Mouse (Mus musculus) heart, postnatal 0 days (tissue): Measurements from ENCODE around the gene Mtus2. TPM values are rescaled to one million over a fixed set of nuclear protein-coding genes. Genes with fewer than 3 reads are reported as not detected.

Experiments used
- ATAC-seq: fragments of 200-750 bp; cut with Nextera tagmentation; 2 replicates; pipeline ENCODE4 v1.8.0; 2017; ENCODE audit warnings: low read depth, moderate number of reproducible peaks, moderate library complexity; ENCODE audit not compliant: insufficient read depth
- DNase-seq: peaks from one replicate; pipeline ENCODE4 v3.0.0-alpha.2; 2016; ENCODE audit warnings: low spot score
- H3K27ac ChIP-seq: fragments of 300-500 bp; sonication (generic); 2 replicates; pipeline ENCODE4 v1.5.1; 2014; ENCODE audit warnings: low read depth, mild to moderate bottlenecking
- H3K27me3 ChIP-seq: fragments of 300-500 bp; sonication (generic); 2 replicates; pipeline ENCODE4 v1.6.1; 2014; ENCODE audit warnings: low read length, mixed read lengths; ENCODE audit not compliant: control insufficient read depth, insufficient read depth
- H3K36me3 ChIP-seq: fragments of 300-500 bp; sonication (generic); replicated peaks from 2 replicates; pipeline ENCODE4 v1.6.1; 2014; ENCODE audit warnings: low read length, mixed read lengths; ENCODE audit not compliant: control insufficient read depth, insufficient read depth
- H3K4me1 ChIP-seq: fragments of 300-500 bp; sonication (generic); 2 replicates; pipeline ENCODE4 v1.6.1; 2014; ENCODE audit warnings: antibody characterized with exemption; ENCODE audit not compliant: control insufficient read depth, insufficient read depth
- H3K4me2 ChIP-seq: fragments of 300-500 bp; sonication (generic); 2 replicates; pipeline ENCODE4 v1.6.1; 2014; ENCODE audit warnings: low read depth, mild to moderate bottlenecking, low read length, moderate library complexity
- H3K4me3 ChIP-seq: fragments of 300-500 bp; sonication (generic); 2 replicates; pipeline ENCODE4 v1.5.1; 2014; ENCODE audit warnings: low read depth, low read length
- H3K9ac ChIP-seq: fragments of 300-500 bp; sonication (generic); replicated peaks from 2 replicates; pipeline ENCODE4 v1.6.1; 2014; ENCODE audit warnings: low read depth, low read length, mixed read lengths
- H3K9me3 ChIP-seq: fragments of 300-500 bp; sonication (generic); replicated peaks from 2 replicates; pipeline ENCODE4 v1.6.1; 2016; ENCODE audit warnings: low read length; ENCODE audit not compliant: control insufficient read depth
- CTCF ChIP-seq: IDR thresholded peaks from 2 replicates; pipeline ENCODE4 v1.5.1; 2016; ENCODE audit warnings: antibody characterized with exemption, control low read depth, low read depth
- EP300 ChIP-seq: IDR thresholded peaks from 2 replicates; pipeline ENCODE4 v1.6.1; 2016; ENCODE audit warnings: antibody characterized with exemption, low read depth
- WGBS: fragments of 180-500 bp; shearing (Covaris S2); extraction: QIAGEN DNeasy Blood & Tissue Kit; methylation state at CpG from one replicate; pipeline ENCODE4 v1.1.7; 2014; 5-methylcytosine and 5-hydroxymethylcytosine counted together
- polyA plus RNA-seq: library from polyadenylated mRNA; unstranded; fragments of >200 nt; fragmentation: Nextera tagmentation; extraction: Ambion mirVana; gene quantifications from 2 replicates; pipeline ENCODE4 v1.2.1, GENCODE M21; 2015
- total RNA-seq: library from RNA; depleted of rRNA; stranded (reverse); fragments of >200 nt; gene quantifications from 2 replicates; pipeline ENCODE4 v1.2.3, GENCODE M21; 2014; ENCODE audit warnings: low replicate concordance

The Mtus2 gene
- total and polyA plus RNA-seq, 2 experiments from 2014 or later: 59.9 to 165 TPM

- Histone ChIP-seq H3K4me1 (no peaks in the 10 kb centered on the region), H3K27me3 (no peaks in the 10 kb centered on the region), H3K4me3 (no peak overlapping the region), H3K9ac (no peak overlapping the region), H3K27ac (no peak overlapping the region), H3K4me2 (no peak overlapping the region), H3K36me3 (no peaks in the 10 kb centered on the region), H3K9me3 (no peaks in the 10 kb centered on the region)
- WGBS: 80% methylated on average over 6 of the region's 6 CpGs
- ATAC-seq (no peak), DNase-seq (no peak)
- TF ChIP-seq CTCF (no peak), EP300 (no peak)
Observed at GRCm38 (mm10) chr5:148107324-148107723, 150.2 kb downstream of the Mtus2 start.

GRCm38 (mm10) chr5:148107890-148108289 lies 150.8 kb downstream of the Mtus2 start:
- WGBS: 76% methylated on average over 7 of the region's 7 CpGs
- Histone ChIP-seq H3K27me3 (no peaks in the 10 kb centered on the region), H3K4me3 (no peak overlapping the region), H3K4me2 (no peak overlapping the region), H3K9ac (no peak overlapping the region), H3K36me3 (no peaks in the 10 kb centered on the region), H3K4me1 (no peaks in the 10 kb centered on the region), H3K9me3 (no peaks in the 10 kb centered on the region), H3K27ac (no peak overlapping the region)
- DNase-seq (no peak), ATAC-seq (no peak)
- TF ChIP-seq CTCF (no peak), EP300 (no peak)

- Histone ChIP-seq H3K9ac (no peak overlapping the region), H3K9me3 (no peaks in the 10 kb centered on the region), H3K4me1 (no peaks in the 10 kb centered on the region), H3K4me3 (no peak overlapping the region), H3K27me3 (no peaks in the 10 kb centered on the region), H3K4me2 (no peak overlapping the region), H3K36me3 (no peaks in the 10 kb centered on the region), H3K27ac (no peak overlapping the region)
- DNase-seq: no peak
- ATAC-seq: no peak
- 63% methylated on average over 9 of the region's 9 CpGs for WGBS
- TF ChIP-seq EP300 (no peak), CTCF (no peak)
Observed at GRCm38 (mm10) chr5:148108314-148108713, 151.2 kb downstream of the Mtus2 start.

GRCm38 (mm10) chr5:148115207-148115817 lies 158.2 kb downstream of the Mtus2 start:
- H3K4me1 ChIP-seq: no peaks in the 10 kb centered on the region
- H3K27me3 ChIP-seq: no peaks in the 10 kb centered on the region
- no peak overlapping the region for H3K4me3 ChIP-seq
- no peaks in the 10 kb centered on the region for H3K9me3 ChIP-seq
- DNase-seq: no peak
- TF ChIP-seq CTCF (no peak), EP300 (no peak)
- 43% methylated on average over 15 of the region's 15 CpGs for whole genome bisulfite sequencing
- ATAC-seq: no peak
- no peak overlapping the region for H3K27ac ChIP-seq
- no peak overlapping the region for H3K4me2 ChIP-seq
- no peak overlapping the region for H3K9ac ChIP-seq
- H3K36me3 ChIP-seq: no peaks in the 10 kb centered on the region

- DNase-seq (no peak), ATAC-seq (no peak)
- H3K4me2 ChIP-seq: no peak overlapping the region
- no peak overlapping the region for H3K4me3 ChIP-seq
- H3K27me3 ChIP-seq: no peaks in the 10 kb centered on the region
- H3K9ac ChIP-seq: no peak overlapping the region
- H3K36me3 ChIP-seq: no peaks in the 10 kb centered on the region
- WGBS: 77% methylated on average over 12 of the region's 12 CpGs
- no peak for TF ChIP-seq CTCF
- no peaks in the 10 kb centered on the region for H3K4me1 ChIP-seq
- no peaks in the 10 kb centered on the region for H3K9me3 ChIP-seq
- H3K27ac ChIP-seq: no peak overlapping the region
Observed at GRCm38 (mm10) chr5:148124354-148124753, 167.2 kb downstream of the Mtus2 start.
